Mouse (Mus musculus): ENCODE measurements around the gene Copz2.

DNA sequence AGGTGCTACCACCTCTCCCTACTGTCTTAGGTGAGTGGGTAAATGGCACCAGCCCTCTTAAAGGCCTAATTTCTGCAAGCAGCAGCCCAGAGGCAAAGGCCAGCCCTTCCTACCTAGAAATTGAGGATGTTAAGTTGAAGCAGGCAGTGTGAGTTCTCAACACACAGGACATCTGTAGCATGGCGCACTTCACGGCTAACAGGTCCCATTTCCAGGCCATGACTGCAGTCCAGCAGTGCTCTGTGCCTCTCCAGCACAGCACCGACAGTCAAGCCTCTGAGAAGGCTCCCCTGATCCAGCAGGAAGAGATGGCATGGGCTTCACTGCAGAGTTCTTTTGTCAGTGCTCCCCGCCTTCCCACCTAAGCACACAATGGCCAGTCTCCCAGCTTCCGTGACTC, 32.7 kb upstream of the Copz2 start:
- no peak for TF ChIP-seq CEBPB (IDR thresholded peaks at IDR 0.05; ENCODE audit: low read depth)
- TF ChIP-seq CTCF (IDR thresholded peaks at IDR 0.05; ENCODE audit: control insufficient read depth, insufficient read depth, insufficient read length): no peak
- no peak for TF ChIP-seq USF1 (IDR thresholded peaks at IDR 0.05; ENCODE audit: low read depth)
- TF ChIP-seq MYOG (IDR thresholded peaks at IDR 0.05; ENCODE audit: control insufficient read depth, extremely low read depth, insufficient read length): no peak
